Mouse (Mus musculus) natural killer cell, adult 2 months (primary cell): ENCODE data around the gene Zzz3.
"Not testable (repeated sequence)": the region's sequence is repeated elsewhere in the genome, so short reads cannot be mapped to it uniquely, and the experiment has no call there.

ENCODE experiments used
- DNase-seq, 2 experiments: peaks; one replicate each; pipeline ENCODE4 v3.0.0; 2022; ENCODE audit warnings: low spot score in 2 of 2

The Zzz3 gene

DNA sequence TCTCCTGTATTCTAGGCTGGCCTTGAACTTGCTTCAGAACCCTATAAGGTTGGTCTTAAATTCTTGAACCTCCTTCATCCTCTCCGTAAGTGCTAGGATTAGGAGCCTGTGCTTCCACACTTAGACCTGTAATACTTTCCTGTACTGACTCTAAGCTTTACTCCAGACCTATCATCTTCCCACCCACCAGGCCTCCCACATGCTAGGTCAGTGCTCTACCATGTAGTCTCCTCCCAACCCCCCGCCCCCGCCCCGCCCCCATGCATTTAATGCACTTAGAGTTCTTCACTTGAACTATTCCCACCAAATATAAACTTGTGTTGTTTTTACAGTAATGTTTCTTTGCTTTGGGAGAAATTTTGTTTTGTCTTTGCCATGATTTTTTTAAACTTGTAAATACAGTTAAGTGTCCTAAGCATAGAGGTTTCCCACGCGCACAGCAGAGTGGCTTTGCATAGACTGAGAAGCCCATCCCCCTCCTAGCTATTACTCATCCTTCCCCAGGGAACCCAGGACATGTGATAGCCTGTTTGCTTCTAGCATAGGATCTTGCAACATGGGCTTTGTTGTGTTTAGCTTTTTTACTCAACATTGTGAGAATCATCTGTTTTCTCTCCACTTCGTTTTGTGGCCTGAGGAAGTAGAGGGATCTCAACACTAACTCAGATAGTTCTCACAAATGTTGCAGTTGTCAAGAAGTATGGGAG, 6.8 kb downstream of the Zzz3 start:
- DNase-seq, result peak in 1 of 2 experiments; percentile 18

DNA sequence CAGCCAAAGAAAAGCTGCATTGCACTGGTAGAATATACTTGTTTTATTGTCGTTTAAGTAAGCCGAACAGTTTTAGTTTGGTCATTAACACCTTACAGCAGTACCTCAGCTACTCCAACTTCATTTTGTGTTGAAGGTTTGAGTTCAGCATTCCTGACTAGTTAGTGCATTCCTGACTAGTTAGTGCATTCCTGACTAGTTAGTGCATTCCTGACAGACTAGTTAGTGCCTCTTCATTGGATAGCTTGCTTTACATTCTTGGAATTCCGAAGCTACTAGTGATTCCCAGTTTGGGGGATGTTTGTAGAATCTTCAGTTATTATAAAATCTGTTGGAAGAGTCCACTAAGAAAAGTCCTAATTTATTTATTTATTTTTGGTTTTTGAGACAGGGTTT, 7.4 kb downstream of the Zzz3 start:
- DNase-seq, result no peak

DNA sequence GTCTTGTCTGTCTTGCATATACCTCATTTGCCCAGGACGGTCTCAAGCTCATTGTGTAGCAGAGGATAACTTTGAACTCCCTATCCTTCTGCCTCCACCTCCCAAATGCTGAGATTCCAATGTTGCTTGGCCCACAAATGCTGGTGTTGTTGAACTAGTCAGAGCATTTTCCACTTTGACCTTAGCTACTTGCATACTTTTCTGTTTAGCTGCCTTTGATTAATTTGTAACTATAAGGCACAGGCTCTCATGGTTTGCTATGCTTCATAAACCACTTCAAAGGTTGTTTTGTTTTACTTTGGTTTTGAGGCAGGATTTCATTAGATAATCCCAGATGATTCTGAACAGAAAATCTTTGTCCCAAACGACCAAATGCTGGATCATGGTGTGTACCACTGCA, 8.6 kb downstream of the Zzz3 start:
- DNase-seq, result no peak

DNA sequence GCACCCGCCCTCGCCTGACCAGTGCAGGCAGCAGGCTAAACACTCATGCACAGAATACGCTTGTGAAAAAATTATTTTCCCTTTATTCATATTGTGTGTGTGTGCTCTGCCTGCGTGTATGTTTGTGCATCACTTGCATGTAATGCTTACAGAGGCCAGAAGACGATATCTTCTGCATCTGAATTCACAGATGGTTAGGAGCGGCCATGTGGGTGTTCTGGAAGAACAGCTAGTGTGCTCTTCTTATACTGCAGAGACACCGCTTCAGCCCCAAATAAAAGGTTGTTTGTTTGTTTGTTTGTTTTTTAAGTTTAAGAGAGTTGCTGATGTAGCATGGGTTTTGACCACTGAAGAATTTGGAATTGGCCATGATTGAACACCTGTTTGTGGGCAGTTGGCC, 10.1 kb downstream of the Zzz3 start:
- DNase-seq, result no peak

DNA sequence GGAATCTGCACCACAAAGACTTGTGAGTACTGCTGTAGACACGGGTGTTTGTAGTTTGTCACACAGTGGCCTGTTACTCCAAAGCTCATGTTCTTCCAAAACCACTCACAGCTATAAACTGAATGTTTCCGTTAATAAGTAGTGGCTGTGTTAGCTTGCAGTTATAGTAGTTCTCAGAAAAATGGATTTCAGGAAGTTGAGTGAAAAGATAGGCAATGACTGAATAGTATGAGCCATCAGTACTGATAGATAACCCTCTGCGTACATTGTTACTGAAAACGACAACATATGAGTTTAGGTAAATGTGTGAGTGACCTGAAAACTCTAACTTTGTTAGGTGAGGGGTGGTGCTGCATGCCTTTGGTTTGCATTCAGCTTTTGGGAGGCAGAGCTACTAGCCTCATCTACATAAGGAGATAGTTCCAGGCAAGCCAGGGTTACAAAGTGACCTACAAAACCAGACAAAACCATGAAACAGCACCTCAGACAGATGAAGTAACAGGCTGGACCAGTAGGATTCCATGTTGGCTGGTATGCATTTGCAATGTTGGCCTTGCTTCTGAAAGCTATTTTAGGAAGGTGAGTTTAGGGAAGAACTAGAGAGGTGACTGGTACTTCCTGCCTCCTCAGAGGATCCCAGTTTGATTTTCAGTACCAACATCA, 10.8 kb downstream of the Zzz3 start:
- DNase-seq, result no peak

DNA sequence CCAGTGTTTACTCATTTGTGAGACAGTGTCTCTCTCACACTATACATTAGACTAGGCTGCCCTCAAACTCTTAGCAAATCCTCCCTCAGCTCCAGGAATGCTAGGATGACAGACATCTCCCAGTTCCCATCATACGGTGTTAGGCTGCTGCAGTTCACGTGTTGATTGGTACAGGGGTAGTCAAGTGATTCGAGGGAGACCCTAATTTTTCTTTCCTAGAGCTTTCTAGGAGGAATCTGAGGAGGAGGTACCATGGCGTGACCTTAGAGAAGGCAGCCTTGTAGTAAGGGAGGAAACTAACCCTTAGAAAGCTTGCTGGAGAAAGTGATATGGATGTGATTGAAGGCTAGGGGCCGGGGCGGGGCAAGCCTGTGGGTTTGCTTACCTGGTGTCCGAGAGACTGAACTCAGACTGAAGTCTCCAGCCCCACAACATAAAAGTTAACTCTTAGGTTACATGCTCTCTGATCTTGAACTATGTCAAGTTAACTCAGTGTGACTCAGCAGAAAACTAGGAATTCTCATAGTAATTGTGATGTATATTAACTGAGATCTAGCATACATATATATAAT, 15.8 kb downstream of the Zzz3 start:
- DNase-seq, result no peak

DNA sequence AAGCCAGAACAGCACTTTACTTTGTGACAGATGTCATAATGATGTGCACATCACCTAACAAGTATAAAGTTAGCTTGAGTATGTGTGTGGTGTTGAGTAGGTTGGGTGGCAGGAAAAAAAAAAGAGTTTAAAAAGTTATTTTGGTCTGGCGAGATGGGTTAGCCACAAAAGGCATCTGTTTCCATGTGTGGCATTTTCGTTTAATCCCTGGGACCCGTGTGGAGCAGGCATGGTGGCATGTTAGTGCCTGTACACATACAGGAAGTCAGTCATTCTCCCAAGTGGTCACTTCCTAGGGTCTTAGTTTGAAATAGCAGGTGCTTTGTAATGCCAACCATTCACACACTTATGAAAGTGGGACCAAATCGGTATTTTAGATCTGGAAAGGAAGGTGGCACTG, 17.1 kb downstream of the Zzz3 start:
- no peak for DNase-seq

DNA sequence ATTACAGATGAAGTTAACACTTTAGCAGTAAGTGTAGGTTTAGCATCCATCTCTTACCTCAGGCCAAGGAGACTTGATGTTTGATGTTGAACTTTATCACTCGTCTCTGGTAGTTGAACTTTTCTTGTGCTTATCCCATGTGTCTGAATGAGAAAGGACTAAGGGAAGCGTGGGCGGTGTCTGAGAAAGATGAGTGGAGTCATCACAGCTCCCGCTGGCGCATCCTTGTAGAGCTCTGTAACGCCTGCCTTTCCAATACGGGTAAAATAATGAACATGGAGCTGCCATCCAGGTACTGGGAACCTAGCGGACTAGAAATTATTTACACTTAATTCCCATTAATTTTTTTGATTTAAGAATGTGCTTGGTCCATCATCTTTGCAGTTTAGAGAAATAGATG, 33.7 kb downstream of the Zzz3 start:
- no peak for DNase-seq

DNA sequence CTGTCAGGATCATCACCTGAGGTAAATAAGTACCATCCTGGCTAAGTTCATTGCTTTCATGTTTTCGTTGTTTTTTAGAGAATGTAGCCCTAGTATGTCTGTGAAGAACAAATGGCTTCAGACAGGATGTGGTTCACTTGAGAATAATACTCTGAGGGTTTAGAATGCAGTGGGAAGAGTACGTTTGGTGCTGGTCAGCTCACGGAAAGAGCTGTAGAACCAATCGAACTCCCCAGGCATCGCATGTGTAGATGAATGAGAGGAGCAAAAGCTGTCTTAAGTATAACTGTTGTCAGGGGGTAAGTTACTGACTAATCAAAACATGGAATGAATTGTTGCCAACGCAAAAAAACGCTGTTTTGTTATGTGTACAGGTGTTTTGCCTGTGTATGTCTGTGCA, 37.4 kb downstream of the Zzz3 start:
- DNase-seq, result peak in 1 of 2 experiments; percentile 6

DNA sequence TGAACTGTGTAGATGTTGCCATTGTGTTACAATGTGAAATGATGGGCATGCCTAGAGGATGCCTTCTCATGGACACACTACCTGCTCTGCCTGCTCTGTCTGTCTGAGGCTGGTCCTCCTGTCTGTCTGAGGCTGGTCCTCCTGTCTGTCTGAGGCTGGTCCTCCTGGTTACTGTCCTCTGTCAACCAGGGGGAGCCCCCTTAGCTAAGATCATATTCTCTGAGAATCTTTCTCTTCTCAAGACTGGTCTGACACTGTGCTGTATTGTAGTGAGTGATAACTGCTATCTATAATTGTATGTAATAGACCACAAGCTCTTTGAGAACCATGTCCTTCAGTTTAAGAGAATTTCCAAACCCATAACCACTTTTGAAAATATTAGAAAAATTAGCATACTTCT, 40.3 kb downstream of the Zzz3 start:
- DNase-seq, result no peak

DNA sequence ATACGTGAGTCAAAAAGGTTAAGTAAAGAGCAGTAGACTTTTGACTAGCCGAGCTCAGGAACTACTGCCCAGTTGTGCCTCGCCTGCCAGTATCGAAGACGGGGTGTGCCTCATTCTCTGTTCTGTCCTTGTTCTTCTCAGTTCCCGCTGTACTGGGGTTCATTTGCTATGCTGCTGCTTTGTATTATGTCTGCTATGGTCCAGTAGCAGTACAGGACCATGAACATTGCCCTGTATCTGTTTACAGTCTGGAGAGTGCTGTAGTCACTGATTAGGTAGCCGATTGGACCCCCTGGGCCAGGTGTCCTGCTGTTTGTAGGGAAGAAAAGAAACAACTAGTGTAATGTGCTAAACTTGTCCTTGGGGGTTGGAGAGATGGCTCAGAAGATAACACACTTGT, 42.8 kb downstream of the Zzz3 start:
- no peak for DNase-seq

DNA sequence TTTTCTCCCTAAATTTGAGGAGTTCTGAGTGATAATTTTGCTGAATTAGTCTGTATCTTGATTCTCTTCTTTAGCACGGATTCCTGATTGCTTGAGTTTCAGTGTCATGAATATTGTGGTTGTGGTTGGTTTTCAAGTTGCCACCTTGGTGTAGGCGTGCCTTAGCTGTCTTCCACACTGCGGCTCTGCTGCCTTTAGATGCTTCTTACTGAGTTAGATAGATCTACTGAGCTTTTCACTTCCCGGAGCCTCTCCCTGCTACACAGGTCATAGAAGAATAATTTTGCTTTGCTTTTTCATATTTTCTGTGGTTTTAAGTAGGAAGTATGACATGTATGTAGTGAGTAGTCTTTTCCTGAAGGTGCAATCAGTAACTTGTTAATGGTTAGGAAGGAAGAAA, 47.5 kb downstream of the Zzz3 start:
- DNase-seq, result no peak

DNA sequence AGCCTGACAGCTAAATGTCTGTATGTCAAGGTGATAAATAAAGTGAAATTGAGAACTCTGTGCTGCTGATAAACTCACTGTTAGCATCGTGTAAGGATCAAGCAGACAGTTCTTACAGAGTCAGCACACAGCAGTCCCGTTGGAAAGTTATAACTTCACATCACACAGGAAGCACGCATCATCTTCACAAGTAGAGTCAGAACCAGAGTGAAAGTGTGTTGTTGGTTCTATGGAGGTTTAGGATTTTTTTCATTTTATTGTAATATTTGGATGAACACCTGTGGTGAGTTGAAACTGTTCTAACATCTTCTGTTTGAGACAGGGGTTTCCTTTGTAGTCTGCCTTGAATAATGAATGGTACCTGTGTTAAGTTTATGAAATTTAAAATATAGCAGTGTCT, 48.8 kb downstream of the Zzz3 start:
- no peak for DNase-seq

DNA sequence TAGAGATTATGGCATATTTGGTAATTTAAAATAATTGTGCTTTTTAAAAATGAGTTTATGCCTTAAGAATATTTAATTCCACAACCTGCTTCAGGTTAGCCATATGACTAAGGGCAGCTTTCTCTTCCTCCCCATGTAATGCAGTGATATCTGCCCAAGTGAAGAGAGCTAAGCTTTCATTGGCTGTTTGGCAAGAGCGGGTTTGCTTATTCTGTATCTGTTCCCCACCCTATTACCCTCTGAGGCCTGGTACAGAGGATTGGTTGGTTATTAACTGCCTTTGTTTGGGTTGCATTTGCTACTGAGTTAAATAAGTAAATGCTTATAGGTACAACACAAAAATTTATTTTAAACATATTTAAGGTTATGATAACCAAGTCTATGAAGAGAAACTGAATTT, 51.7 kb downstream of the Zzz3 start:
- DNase-seq, result no peak

DNA sequence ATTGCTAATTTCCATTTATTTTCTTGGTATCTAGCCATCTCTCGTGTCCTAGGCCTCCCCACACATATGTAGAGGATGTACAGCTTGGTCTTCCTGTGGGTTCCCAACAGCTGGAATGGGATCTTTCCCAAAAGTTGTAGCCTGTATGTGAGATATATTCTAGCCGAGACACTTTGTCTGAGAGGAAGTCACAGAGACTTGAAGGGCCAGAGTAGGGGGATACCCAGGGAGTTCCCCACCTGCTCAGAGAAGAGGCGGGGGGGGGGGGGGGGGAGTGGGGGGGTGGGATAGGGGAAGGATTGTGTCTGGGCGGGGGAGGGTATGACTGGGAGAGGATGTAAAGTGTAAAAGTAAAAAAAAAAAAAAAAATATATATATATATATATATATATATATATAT, 57.9 kb downstream of the Zzz3 start:
- no peak for DNase-seq

DNA sequence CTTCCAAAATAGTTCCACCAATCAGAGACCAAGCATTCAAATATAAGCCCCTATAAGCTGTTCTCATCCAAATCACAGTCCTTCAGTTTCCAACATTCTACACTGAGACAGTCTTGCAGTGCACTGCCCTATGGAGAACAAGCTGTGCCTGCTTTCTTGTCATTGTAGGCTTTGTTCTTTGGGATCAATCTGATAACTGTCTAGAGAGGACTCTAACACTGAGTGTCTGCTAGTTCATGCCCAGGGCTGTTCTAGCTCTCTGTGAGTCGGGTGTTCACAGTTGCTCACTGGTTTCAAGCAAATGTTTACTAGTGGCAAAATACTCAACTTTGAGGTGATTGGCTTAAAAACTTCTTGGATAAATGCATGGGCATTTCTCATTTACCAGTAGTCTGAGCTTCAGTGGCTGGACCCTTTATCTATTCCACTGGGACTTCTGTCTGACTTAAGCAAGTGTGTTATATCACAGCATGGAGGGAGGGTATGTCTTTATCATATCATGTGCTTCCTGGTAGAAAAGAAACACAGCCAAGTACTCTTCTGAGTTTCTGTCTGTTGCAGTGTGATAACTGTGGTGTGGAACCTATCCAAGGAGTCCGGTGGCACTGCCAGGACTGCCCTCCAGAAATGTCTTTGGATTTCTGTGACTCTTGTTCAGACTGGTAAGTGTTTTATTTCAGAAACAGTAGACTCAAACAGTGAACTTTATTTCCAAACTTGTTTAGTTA, 62.2 kb downstream of the Zzz3 start:
- DNase-seq, result no peak

DNA sequence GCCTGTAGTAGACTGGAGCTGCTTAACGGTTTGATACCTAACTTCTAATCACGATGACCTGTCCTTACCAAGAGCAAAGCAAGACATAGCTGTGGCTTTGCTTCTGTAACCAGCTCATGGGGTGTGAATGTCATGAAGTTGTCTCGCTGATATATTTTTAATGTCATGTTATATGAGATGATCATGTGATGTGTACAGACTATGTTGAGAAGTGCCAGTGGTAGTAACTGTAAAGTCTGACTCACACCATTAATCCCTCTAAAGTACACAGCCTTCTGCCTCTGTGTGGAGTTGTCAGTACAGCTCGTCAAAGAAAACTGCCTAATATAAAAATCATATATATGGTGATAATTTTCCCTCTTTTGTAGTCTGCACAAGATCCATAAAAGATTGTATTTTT, 63.6 kb downstream of the Zzz3 start:
- not testable (repeated sequence) for DNase-seq

DNA sequence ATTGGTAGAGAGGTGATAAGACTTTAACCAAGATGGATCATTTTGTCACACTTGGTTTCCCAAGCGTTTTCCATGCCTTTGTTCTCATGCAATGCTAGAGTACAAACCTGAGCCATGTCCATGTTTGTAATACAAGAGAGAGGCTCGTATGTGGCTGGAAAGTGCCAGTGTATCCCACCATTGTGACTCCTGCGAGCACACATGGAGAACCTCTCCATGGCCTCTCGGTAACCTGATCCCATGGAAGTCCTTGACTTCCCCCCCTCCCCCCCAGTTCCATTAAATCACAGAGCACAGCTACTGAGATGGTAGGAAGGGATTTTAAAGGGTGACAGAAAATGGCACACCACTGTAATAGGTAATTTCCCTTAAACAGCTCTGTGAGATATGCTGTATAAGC, 65.5 kb downstream of the Zzz3 start:
- DNase-seq, result no peak

DNA sequence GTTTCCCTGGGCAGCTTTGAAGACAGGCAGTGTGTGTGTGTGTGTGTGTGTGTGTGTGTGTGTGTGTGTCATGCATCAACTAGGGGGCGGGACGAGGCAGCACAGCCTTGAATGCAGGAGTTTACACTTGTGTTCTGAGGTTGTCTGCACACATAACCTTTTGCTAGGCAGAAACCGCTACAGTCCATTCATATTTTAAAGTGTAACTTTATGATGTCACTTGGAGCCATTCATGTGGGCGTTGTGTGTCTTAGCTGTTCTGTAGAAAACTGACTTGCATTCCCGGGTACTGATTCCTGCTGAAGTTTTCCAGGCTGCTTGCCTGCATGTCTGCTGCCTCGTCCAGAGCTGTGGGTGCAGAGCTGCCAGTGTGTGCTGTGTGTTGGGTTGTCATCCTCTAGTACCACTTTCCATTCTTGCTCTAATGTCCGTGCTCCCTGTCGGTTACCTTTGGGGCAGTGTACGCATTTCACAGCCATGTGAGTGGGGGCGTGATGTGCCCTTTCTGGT, 66.8 kb downstream of the Zzz3 start:
- DNase-seq, result no peak

DNA sequence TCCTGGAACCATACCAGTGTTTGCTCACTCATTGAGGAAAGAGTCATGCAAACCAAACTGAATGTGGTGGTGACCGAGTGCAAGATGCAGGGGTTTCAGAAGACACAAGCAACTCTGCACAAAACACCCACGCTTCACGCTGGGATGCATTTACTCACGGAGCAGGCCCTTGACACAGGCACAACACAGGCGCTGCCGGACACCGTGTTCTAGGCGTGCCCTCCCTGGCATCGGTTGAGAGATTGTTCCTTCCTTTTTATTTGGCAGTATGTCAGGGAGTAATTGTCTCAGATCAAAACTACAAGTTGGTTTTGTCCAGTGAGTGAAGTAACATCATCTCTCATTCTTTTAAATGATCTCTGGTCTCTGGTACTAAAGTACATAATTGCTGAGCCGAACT, 67.6 kb downstream of the Zzz3 start:
- no peak for DNase-seq

DNA sequence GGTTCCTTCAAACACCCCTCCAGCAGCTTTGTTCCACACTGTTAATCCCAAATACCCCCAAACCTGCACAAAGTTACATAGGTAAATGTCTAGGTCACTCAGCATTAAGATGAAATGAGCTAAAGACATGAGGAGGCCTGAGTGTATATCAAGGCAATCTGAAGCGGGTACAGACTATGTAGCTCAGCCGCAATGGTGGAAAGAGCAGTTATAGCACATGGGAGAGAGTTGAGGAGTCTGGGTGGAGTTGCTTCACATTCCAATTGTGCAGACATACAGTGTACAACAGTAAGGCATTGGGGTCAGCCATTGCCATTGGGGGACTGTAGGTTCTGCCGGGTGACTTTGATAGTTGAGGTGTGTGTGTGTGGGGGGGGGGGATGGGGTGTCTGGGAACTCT, 69.2 kb downstream of the Zzz3 start:
- DNase-seq, result no peak

DNA sequence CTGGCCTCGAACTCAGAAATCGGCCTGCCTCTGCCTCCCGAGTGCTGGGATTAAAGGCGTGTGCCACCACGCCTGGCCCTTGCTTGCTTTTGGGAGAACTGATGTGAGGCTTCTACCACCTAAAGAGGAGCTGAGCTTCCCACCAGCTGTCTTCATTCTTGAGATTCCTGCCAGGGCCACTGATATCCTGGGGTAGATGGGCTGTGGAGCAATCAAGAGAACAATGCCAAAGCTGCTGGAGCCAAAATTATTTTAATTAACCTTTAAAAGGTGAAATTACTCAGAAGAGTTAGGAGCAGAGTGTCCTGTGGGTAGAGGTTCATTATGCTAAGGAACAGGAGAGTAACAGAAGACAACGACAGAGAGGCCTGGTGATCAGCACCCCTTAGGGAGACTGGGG, 70.1 kb downstream of the Zzz3 start:
- no peak for DNase-seq

DNA sequence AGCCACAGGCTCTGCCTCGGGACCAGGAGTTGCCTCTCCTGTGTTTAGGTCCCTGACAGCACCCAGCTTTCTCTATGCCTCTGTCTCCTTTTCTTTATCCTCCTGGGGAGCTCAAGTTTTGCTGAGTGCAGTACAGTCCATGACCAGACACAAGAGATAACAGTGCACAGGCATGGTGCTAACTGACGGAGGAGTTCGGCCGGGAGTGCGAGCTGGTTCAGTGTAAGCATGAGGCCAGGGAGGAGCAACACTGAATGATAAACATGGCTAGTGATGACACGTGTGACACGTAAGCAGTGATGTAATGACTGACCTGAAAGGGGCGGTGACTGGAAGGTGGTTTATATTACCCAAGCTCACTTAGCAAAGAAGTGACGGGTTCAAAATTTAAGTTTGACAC, 71.6 kb downstream of the Zzz3 start:
- DNase-seq, result no peak
